Mouse (Mus musculus) cerebellum, adult 2 months (tissue): ENCODE measurements around the gene Txndc12.

Experiments
- CTCF ChIP-seq: fragments of 200-500 bp; IDR thresholded peaks from 2 replicates; pipeline ENCODE4 v1.5.1; 2011; ENCODE audit warnings: low read depth, mild to moderate bottlenecking, control low read depth, low read length, moderate library complexity, borderline replicate concordance; ENCODE audit not compliant: insufficient read depth
- POLR2A ChIP-seq: fragments of 200-500 bp; IDR thresholded peaks from 2 replicates; pipeline ENCODE4 v1.6.1; 2011; ENCODE audit warnings: low read length, control low read depth, borderline replicate concordance; ENCODE audit not compliant: insufficient read depth

GRCm38 (mm10) chr4:108883815-108884214 is 49.4 kb downstream of the Txndc12 start:
- TF ChIP-seq CTCF (no peak), POLR2A (no peak)
